Mouse (Mus musculus): ENCODE data around the gene Mbd6.

DNA sequence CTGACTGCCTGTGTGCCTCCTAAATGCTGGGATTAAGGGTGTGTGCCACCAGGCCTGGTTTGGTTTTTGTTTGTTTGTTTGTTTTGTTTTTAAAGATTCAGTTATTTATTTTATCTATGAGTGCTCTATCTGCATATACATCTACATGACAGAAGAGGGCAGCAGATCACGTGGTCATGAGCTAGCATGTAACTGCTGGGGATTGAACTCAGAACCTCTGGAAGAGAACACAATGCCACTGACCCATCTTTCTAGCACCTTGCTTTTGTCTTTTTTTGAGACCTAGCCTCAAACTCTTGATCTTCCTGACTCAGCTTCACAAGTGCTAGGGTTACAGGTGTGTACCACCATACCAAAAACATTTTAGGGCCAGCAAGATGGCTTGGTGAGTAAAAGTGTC, 46.5 kb upstream of the Mbd6 start:
- TF ChIP-seq CTCF (IDR thresholded peaks at IDR 0.05; ENCODE audit: borderline replicate concordance, extremely low read depth, insufficient read depth, insufficient read length) (no peak), POLR2A (IDR thresholded peaks at IDR 0.05; ENCODE audit: borderline replicate concordance, extremely low read depth, insufficient read depth, insufficient read length, poor library complexity, severe bottlenecking) (no peak)
